Mouse (Mus musculus): ENCODE measurements around the gene Smad1.

Smad1 gene

GRCm38 (mm10) chr8:79384276-79385271 is 14.7 kb downstream of the Smad1 start:
- DNase-seq (ENCODE audit: low spot score in 2 of 2): no peak

DNA sequence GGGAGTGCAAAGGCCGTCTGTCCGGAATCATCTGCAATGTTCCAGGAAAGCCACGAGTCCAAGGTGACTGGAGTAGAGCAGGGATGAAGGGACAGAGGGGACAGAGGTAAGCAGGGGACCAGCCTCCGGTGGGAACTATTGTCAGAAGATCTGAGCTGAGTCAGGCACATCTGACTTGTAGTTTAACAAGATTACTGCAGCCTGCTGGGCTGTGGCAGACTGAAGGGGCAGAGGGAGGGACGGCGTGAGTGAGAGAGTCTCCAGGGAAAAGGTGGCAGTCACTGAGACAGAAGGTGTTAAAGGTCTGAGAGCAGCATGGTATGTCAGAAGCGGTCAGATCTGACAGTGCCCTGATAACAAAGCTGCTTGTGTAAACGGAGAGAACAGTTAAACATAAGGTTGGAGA is 16.5 kb downstream of the Smad1 start:
- no peak for DNase-seq (ENCODE audit: low spot score in 2 of 2)

- no peak for DNase-seq (ENCODE audit: low spot score in 2 of 2)
Measured at GRCm38 (mm10) chr8:79381771-79382170, 17.5 kb downstream of the Smad1 start.

DNA sequence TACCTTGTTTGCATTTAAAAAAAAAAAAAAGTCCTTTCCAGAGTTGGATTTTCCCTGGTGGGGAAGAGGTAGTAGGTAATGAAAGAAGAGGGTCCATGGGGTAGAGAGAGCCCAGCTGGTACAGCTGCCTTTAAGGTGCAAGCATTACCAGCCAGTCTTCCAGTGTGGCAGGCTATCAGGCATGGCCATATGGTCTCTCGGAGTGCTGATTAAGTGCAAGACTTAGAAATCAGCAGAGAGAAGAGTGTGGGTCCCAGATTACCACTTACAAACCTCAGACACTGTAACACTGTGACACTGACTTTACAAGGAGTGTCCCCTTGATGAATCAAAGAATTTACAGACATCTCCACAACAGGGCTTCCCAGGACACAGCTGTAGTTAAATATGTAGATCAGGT is 18.9 kb downstream of the Smad1 start:
- DNase-seq (ENCODE audit: low spot score in 2 of 2): no peak

- no peak for DNase-seq (ENCODE audit: low spot score in 2 of 2)
Measured at GRCm38 (mm10) chr8:79379971-79380370, 19.3 kb downstream of the Smad1 start.

DNA sequence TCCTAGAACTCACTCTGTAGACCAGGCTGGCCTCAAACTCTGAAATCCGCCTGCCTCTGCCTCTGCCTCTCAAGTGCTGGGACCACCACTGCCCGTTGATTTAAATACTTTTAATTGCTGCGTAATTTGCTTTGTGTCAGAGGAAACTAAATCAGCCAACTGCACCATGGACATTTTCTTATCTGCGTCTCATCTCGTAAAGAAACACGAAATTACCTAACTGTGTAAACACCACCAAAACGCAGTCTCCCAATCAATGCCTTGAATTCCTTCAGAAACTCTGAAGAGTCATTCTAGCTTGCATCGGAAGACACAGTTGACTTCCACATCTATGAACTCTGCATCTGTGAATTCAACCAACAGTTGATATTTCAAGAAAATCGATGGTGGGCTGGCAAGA is 22.7 kb downstream of the Smad1 start:
- no peak for DNase-seq (ENCODE audit: low spot score in 2 of 2)

DNA sequence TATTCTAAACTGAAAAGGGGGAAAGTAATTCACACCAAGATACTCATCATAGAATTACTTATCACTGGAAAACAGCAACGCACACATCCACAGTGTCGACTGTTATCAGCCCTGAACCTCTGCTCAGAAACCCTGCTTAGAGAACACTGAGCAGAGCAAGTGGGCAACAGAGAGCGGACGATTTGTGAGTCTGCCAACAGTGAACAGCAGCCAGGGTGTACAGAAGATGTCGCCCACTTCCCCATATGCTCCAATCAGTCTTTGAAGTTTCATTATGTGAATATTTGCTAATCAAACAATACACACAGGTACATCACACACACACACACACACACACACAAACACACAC is 23.6 kb downstream of the Smad1 start:
- DNase-seq (ENCODE audit: low spot score in 2 of 2): no peak

DNA sequence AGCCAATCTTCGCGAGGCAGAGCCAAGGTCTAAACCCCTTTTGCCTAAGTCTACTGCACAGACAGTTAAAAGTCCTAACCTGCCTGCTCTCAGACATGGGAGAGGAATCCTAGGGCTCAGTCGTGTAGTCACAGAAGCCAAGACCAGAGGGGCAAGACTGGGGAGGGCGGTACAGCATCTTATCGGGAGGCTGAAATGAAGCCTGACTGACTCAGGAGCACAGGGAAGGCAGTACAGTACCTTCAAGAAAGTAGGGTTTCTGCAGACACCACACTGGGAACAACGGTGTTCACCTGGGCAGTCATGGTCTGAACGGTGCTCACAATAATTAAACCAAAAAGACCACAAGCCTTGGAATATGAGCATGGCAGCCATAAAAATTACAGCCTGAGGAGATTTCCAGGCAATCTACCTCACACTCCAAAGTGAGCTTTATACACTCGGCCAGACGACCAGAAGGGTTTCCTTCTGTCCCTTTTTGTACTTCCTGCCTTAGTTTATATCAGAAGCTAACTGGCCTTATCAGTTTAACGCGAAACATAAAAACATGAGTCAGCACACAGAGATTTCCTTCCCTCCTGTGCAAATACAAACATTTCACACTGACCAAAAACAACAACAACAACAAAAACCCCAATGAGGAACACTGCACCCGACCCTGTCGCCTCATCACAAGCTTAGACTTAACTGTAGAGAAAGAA is 24.1 kb downstream of the Smad1 start:
- no peak for DNase-seq (ENCODE audit: low spot score in 2 of 2)

DNA sequence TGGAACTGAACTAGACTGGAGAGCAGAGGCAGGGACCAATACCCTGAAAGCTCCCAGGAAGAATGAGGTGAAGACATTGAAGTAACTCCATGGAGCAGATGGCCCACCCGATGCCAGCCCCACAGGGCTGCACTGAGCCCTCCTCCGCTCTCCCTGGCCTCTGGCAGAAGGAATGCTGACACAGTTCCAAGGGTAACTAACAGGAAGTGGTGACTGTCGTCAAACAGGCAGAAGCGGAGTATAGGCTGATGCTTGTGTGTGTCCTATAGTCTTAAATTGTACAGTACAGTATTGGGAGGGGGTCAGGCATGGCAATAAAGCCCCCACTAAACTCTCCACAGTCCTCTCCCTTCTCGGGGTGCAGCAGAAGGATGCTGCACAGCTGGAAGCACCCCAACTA is 24.9 kb downstream of the Smad1 start:
- no peak for DNase-seq (ENCODE audit: low spot score in 2 of 2)

- DNase-seq (ENCODE audit: low spot score in 2 of 2): no peak
Measured at GRCm38 (mm10) chr8:79373563-79373962, 25.8 kb downstream of the Smad1 start.

- no peak for DNase-seq (ENCODE audit: low spot score in 2 of 2)
Measured at GRCm38 (mm10) chr8:79372960-79373359, 26.4 kb downstream of the Smad1 start.

GRCm38 (mm10) chr8:79372521-79372920 is 26.8 kb downstream of the Smad1 start:
- DNase-seq (ENCODE audit: low spot score in 2 of 2): no peak

GRCm38 (mm10) chr8:79372084-79372483 is 27.2 kb downstream of the Smad1 start:
- no peak for DNase-seq (ENCODE audit: low spot score in 2 of 2)

DNA sequence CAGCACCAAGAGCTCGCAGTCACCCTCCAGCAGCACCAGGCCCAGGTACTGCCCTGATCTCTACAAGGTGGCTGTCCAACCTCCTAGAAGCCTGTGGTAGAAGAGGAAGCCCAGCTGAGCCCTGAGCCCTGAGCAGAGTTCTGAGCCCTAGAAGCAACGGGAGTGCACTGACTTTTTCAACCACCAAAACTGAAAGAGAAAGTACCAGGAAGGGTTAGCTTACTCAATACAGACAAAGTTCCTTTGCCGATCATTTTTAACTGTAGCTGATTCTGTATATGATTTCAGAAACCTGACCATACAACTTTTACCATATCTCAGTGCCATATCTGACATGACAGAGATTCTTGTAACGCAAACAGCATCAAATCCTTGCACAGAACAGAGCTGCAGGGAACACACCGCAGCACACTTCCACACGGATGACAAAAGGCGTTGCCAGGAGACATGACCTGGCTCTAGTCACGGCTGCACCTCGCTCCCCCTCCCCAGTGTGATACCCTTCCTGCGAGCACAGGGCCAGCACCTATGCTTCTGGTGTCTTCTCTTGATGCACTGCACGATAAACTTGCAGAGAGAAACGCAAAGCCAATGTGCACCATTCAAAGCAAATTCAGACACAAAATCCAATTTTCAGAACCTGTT is 28.6 kb downstream of the Smad1 start:
- no peak for DNase-seq (ENCODE audit: low spot score in 2 of 2)

- no peak for DNase-seq (ENCODE audit: low spot score in 2 of 2)
Measured at GRCm38 (mm10) chr8:79369163-79369562, 30.2 kb downstream of the Smad1 start.

- no peak for DNase-seq (ENCODE audit: low spot score in 2 of 2)
Measured at GRCm38 (mm10) chr8:79367959-79368358, 31.4 kb downstream of the Smad1 start.

- DNase-seq (ENCODE audit: low spot score in 2 of 2): no peak
Measured at GRCm38 (mm10) chr8:79367350-79367749, 32.0 kb downstream of the Smad1 start.

DNA sequence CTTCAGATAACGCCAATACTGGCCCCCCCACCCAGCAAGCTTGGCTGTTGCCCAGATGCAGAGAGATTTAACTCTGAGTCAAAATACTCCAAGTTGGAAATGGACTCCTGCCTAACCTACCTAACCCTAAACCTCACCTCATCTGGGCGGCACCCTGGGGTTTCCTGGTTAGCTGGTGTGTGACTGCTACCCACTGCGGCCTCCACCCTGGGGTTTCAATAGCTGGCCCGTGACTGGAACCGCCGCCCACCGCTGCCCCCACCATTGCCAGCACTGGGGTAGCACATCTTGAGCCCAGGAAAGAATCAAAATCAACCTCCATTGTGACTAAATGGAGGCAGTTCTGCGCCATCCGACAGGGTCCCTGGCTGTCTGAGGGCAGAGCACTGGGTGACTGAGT is 33.1 kb downstream of the Smad1 start:
- DNase-seq (ENCODE audit: low spot score in 2 of 2): no peak

- DNase-seq (ENCODE audit: low spot score in 2 of 2): no peak
Measured at GRCm38 (mm10) chr8:79365707-79366106, 33.6 kb downstream of the Smad1 start.

DNA sequence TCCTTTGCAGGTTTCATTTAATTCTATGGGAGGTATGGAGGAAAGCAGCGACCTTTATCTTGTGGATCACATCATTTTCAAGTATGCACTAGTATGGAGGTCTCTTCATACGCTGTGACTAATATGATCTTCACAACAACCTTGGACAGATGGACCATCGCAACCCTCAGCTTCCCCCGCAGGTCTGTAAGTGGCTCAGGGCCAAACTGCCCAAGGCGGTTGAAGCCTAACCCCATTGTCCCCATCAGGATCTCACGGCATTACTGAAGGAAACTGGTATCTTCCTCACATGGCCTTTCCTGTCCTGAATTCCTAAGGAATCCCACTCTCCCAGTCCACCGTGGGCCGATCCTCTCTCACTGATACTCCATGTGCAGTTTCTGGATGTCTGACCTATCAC is 34.5 kb downstream of the Smad1 start:
- no peak for DNase-seq (ENCODE audit: low spot score in 2 of 2)

DNA sequence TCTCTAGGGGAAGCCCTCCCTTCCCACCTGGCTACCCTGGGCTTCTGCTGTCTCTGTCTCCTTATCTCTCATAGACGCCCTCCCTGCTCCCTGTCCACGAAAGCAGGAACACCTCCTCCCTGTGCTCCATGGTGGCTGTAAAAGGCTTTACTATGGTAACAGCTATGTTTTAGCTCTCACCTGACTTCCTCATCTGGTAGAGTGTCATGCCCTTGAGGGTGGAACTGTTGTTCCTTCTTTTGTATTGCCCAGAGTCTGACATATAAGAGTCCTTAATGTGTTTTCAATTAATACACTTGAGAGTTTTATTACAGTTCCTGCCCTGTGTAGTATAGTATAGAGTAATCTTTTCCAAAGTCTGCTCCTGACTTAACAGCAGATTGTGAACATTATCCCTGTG is 36.9 kb downstream of the Smad1 start:
- no peak for DNase-seq (ENCODE audit: low spot score in 2 of 2)

DNA sequence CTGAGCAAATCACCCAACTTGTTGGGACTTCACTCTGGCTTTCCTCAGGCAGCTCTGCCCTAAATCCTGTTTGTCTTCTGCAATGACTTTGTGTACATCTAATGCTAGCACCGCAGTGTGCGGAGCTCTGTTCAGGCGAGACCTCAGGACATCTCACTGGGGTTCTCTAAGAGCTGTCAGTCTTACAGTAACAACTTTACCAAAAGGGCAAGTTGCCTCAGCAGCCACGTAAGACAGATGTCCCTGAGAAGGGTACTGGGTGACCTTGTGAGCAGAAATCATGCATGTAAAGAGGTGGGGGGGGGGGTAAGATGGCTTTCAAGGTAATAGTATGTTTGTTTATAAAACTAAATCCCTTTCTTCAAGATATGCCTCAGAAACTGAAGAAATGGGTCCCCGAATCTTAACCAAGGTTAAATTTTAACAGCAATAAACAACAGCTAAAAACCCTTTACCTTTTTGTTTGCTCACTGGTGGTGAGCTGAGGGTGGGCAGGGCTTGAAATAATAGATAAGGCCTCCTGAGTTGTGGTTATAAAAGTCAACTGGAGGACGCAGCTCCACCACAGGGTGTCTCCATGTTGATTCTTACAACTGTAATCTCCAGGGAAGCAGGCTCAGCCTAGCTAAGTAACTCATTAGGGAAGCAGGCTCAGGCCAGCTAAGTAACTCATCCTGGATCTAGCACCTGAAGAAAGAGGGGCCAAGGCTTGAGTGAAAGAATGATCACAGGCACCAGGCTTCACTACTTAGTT is 38.4 kb downstream of the Smad1 start:
- DNase-seq (ENCODE audit: low spot score in 2 of 2): no peak

Data from spleen, postnatal 14 days (tissue).